Mouse (Mus musculus) stomach, embryonic 14.5 days (tissue): ENCODE data around the gene St3gal3. TPM values are rescaled to one million over a fixed set of nuclear protein-coding genes. Genes with fewer than 3 reads are reported as not detected.
A peak's percentile ranks its signal among the peaks of the same experiment; 100 is the strongest.

Experiments used
- ATAC-seq: fragments of 200-750 bp; cut with Nextera tagmentation; 2 replicates; pipeline ENCODE4 v1.8.0; 2017; ENCODE audit warnings: low read depth, moderate TSS enrichment; ENCODE audit not compliant: insufficient number of reproducible peaks, insufficient read depth, low FRiP score
- H3K27ac ChIP-seq: fragments of 300-500 bp; sonication (generic); 2 replicates; pipeline ENCODE4 v1.5.1; 2014; ENCODE audit warnings: mild to moderate bottlenecking, low read length, moderate library complexity, mixed read lengths
- H3K27me3 ChIP-seq: fragments of 300-500 bp; sonication (generic); 2 replicates; pipeline ENCODE4 v1.6.1; 2014; ENCODE audit warnings: low read length, control low read depth, mixed read lengths; ENCODE audit not compliant: control insufficient read depth, insufficient read depth
- H3K36me3 ChIP-seq: fragments of 300-500 bp; sonication (generic); 2 replicates; pipeline ENCODE4 v1.6.1; 2014; ENCODE audit warnings: mild to moderate bottlenecking, control low read depth, low read length, moderate library complexity, mixed read lengths; ENCODE audit not compliant: control insufficient read depth, insufficient read depth
- H3K4me1 ChIP-seq: fragments of 300-500 bp; sonication (generic); 2 replicates; pipeline ENCODE4 v1.6.1; 2014; ENCODE audit warnings: low read length, control low read depth, mixed read lengths; ENCODE audit not compliant: control insufficient read depth, insufficient read depth
- H3K4me2 ChIP-seq: fragments of 300-500 bp; sonication (generic); replicated peaks from 2 replicates; pipeline ENCODE4 v1.6.1; 2014; ENCODE audit warnings: low read depth, low read length, control low read depth
- H3K4me3 ChIP-seq: fragments of 300-500 bp; sonication (generic); 2 replicates; pipeline ENCODE4 v1.5.1; 2014; ENCODE audit warnings: low read depth, low read length, control low read depth
- H3K9ac ChIP-seq: fragments of 300-500 bp; sonication (generic); replicated peaks from 2 replicates; pipeline ENCODE4 v1.6.1; 2014; ENCODE audit warnings: low read depth, mild to moderate bottlenecking, control low read depth, low read length, moderate library complexity, mixed read lengths
- H3K9me3 ChIP-seq: fragments of 300-500 bp; sonication (generic); 2 replicates; pipeline ENCODE4 v1.6.1; 2016; ENCODE audit warnings: low read depth, low read length, control low read depth; ENCODE audit not compliant: control insufficient read depth
- WGBS: fragments of 180-500 bp; shearing (Covaris S2); extraction: QIAGEN DNeasy Blood & Tissue Kit; methylation state at CpG from one replicate; pipeline ENCODE4 v1.1.7; 2014; 5-methylcytosine and 5-hydroxymethylcytosine counted together
- polyA plus RNA-seq: library from polyadenylated mRNA; unstranded; fragments of >200 nt; fragmentation: Nextera tagmentation; extraction: Ambion mirVana; gene quantifications from 2 replicates; pipeline ENCODE4 v1.2.1, GENCODE M21; 2014

St3gal3 gene
- polyA plus RNA-seq, 1 experiment from 2014 or later = 6.1 TPM

DNA sequence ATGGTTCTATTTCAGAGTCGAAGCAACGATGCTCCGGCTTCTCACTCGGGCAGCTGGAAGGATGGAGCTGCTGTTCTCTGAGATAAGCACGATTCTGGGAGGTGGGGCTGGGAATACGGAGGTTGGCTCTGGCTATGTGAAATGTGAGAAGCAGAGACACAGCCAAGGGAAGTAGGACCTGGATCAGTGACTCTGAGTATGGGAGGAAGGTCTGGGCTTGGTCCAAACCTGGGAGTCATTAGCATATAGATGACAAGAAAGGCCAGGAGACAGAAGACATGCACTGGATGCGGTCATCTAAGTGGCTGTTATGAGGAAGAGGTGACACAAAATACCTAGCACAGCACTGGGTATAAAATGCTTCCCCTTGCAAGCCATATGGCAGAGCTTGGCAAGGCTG, 108.8 kb downstream of the St3gal3 start:
- H3K27me3 ChIP-seq = no peaks in the 10 kb centered on the region
- no peak overlapping the region for H3K4me2 ChIP-seq
- no peaks in the 10 kb centered on the region; the same call in 1 of the 2 replicates for H3K36me3 ChIP-seq
- H3K27ac ChIP-seq = no peak overlapping the region
- no peaks in the 10 kb centered on the region for H3K9me3 ChIP-seq
- peaks cover 11% of the 10 kb centered on the region; the same call in 1 of the 2 replicates for H3K4me1 ChIP-seq
- 57% methylated on average over 7 of the region's 7 CpGs for WGBS
- ATAC-seq = no peak
- H3K9ac ChIP-seq = no peak overlapping the region
- no peak overlapping the region for H3K4me3 ChIP-seq

DNA sequence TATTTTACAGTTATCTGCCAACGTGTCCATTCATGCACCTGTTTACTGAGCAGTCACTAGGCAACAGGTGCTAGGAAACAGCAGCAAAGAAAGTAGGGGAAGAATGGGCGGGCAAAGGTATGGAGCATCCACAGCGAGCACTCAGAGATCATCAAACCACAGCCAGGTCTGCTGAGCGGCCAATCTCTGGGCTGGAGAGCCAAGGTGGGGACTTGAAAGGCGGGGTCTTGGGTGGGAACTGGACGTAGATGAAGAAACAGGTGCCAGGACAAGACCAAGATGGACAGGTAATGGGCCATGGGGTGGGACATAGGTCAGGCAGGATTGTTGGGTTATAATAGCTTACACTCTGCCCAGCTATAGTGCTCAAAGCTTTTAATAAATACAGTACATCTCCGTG, 109.3 kb downstream of the St3gal3 start:
- ATAC-seq = no peak
- Histone ChIP-seq H3K9me3 (no peaks in the 10 kb centered on the region), H3K4me2 (no peak overlapping the region), H3K4me3 (no peak overlapping the region), H3K36me3 (no peaks in the 10 kb centered on the region; the same call in 1 of the 2 replicates), H3K27ac (no peak overlapping the region), H3K9ac (no peak overlapping the region), H3K27me3 (no peaks in the 10 kb centered on the region), H3K4me1 (peaks cover 11% of the 10 kb centered on the region; the same call in 1 of the 2 replicates)
- WGBS = 86% methylated on average over 7 of the region's 7 CpGs

DNA sequence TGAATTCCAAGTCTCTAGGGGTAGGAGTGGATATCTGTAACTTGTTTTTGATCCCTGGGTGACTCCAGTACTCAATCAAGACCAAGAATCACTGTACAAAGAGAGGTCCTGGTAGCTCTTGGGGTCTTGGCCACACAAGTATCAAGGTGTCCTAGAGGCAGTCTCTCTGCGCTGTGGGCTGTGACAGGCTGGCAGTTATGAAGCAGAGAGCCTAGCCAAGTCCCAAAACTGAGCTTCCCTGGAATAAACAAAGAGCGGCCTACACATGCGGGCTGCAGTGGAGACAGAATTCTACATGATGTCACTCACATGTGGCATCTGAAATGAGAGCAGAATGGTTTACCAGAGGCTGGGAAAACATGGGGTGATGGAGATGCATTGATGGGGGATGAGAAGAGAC, 111.9 kb downstream of the St3gal3 start:
- 79% methylated on average over 3 of the region's 3 CpGs for WGBS
- no peaks in the 10 kb centered on the region for H3K9me3 ChIP-seq
- no peak overlapping the region for H3K9ac ChIP-seq
- H3K4me1 ChIP-seq = peaks cover 8% of the 10 kb centered on the region
- H3K4me2 ChIP-seq = no peak overlapping the region
- no peaks in the 10 kb centered on the region; the same call in 1 of the 2 replicates for H3K36me3 ChIP-seq
- H3K27ac ChIP-seq = no peak overlapping the region
- ATAC-seq = no peak
- H3K27me3 ChIP-seq = no peaks in the 10 kb centered on the region
- H3K4me3 ChIP-seq = no peak overlapping the region

DNA sequence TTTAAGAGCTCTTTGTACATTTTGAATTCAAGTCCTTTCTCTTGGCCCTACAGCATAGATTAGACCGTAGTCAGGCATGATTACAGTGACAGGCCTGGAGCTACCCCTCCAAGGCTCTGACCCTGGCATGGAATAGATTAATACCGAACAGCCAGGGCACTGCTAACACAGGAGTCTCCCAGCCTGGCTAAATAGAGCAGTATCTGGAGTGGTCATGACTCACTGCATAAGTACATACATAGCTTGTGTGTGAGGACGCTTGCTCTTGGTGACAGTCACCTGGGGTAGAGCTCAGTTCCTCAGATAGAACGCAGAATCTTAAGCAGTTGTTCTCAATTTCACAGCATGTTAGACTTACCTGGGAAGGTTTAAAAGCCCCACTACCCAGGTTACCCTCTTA, 112.3 kb downstream of the St3gal3 start:
- Histone ChIP-seq H3K36me3 (no peaks in the 10 kb centered on the region; the same call in 1 of the 2 replicates), H3K9ac (no peak overlapping the region), H3K4me1 (peaks cover 11% of the 10 kb centered on the region), H3K27ac (no peak overlapping the region), H3K27me3 (no peaks in the 10 kb centered on the region), H3K4me3 (no peak overlapping the region), H3K4me2 (no peak overlapping the region), H3K9me3 (no peaks in the 10 kb centered on the region)
- 86% methylated on average over 4 of the region's 4 CpGs for WGBS
- ATAC-seq = no peak

DNA sequence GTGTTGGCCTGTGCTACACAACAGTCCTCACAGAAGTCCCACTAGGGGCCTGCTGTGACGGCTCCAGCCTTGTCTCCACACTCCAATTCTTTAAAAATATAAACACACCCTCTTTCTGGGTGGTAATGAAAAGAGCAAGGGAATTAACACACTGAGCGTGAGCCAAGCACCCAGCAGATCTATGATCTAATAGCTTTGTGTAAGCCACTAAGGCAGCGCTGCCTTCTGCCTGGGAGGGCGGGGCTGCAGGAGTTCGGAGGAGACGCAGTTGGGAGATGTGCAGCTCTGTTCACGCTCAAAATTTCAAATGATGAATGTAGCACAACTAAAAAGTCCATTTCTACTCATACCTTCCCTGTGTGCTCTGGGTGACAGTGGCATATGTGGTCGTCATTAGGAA, 115.1 kb downstream of the St3gal3 start:
- H3K27ac ChIP-seq = no peak overlapping the region

DNA sequence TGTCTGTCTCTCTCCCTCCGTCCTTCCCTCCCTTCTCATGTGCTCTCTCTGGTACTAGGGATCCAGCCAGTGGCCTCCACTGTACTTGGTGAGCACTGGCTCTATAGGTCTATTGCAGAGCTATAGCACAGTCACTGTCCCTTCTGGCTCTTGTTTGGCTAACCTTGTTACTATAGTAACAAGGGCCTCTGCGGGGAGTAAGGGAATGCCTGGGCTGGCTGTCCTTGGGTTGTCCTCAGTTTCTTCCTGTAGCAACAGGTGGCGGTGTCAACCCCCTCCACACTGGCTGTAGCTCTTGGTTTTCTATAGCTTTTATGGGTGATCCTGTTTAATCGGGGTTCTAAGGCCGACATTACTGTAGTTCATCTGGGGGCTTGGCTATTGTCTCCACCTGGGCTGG, 115.5 kb downstream of the St3gal3 start:
- peak; percentile 34; the same call in 1 of the 2 replicates for ATAC-seq
- Histone ChIP-seq H3K27me3 (no peaks in the 10 kb centered on the region), H3K36me3 (no peaks in the 10 kb centered on the region), H3K9me3 (no peaks in the 10 kb centered on the region), H3K9ac (no peak overlapping the region), H3K27ac (no peak overlapping the region), H3K4me3 (no peak overlapping the region), H3K4me2 (no peak overlapping the region), H3K4me1 (peaks cover 33% of the 10 kb centered on the region)
- 66% methylated on average over 5 of the region's 5 CpGs for WGBS

More for the DNA sequence above, 115.1 kb downstream of the St3gal3 start:
- Histone ChIP-seq H3K4me1 (peaks cover 33% of the 10 kb centered on the region), H3K9me3 (no peaks in the 10 kb centered on the region), H3K4me2 (no peak overlapping the region), H3K9ac (no peak overlapping the region), H3K27me3 (no peaks in the 10 kb centered on the region), H3K36me3 (no peaks in the 10 kb centered on the region), H3K4me3 (no peak overlapping the region)
- WGBS = 61% methylated on average over 8 of the region's 8 CpGs
- no peak for ATAC-seq

DNA sequence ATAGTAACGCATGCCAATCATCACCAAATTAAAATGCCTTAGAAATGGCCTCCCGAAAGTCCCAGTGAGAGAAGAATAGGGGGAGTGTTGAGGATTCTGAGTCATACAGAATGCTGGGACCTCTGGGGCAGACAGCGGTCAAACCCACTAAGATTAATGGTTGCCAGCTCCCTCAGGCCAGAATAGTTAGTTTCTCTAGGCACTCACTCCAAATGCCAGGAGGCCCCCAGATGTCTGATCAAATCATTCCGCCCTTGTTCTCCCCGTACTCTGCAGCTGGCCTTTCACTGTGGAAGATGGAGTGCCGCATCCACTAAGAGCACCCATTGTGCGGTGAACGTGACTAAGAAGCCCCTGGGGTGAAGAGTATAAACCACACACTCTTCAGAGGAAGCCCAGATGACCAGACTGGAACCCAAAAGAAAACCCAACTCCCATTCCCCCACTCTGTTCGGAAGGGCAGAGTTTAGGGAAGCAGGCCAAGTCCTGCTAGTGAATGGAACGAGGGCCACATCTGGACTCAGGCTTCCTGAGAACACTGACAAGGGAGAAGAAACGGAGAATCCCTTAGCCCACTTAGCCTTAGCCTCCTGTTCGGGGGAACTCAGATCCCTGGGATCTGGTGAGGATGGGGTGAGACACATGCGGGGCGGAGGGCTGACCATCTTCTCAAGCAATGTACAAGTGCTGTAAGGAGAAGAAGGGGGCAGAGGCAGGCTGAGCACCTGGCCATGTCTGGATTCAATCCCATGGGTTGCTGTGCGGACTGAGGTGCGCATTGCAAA, 117.5 kb downstream of the St3gal3 start:
- Histone ChIP-seq H3K4me1 (peaks cover 33% of the 10 kb centered on the region), H3K27ac (no peak overlapping the region; the same call in 1 of the 2 replicates), H3K4me3 (no peak overlapping the region), H3K9ac (no peak overlapping the region), H3K36me3 (no peaks in the 10 kb centered on the region), H3K4me2 (no peak overlapping the region), H3K27me3 (no peaks in the 10 kb centered on the region), H3K9me3 (no peaks in the 10 kb centered on the region)
- ATAC-seq = 0 out of 2 replicates have a peak, but pooled peaks have one; percentile 20
- WGBS = 68% methylated on average over 16 of the region's 16 CpGs

- no peak for ATAC-seq
- WGBS = 61% methylated on average over 10 of the region's 10 CpGs
- H3K4me2 ChIP-seq = no peak overlapping the region
- no peak overlapping the region for H3K4me3 ChIP-seq
- H3K9me3 ChIP-seq = no peaks in the 10 kb centered on the region
- H3K4me1 ChIP-seq = peaks cover 33% of the 10 kb centered on the region
- no peak overlapping the region for H3K9ac ChIP-seq
- no peaks in the 10 kb centered on the region for H3K36me3 ChIP-seq
- H3K27me3 ChIP-seq = no peaks in the 10 kb centered on the region
- H3K27ac ChIP-seq = no peak overlapping the region; the same call in 1 of the 2 replicates
Observed at GRCm38 (mm10) chr4:118016323-118016911, 118.3 kb downstream of the St3gal3 start.
